Mouse (Mus musculus) CD8-positive naive resting alpha-beta T cell, adult 2 months (primary cell): ENCODE data around the gene Srgap3.
"Not testable (repeated sequence)": the region's sequence is repeated elsewhere in the genome, so short reads cannot be mapped to it uniquely, and the experiment has no call there.

Experiments used
- DNase-seq, 2 experiments: peaks; one replicate each; pipeline ENCODE4 v3.0.0; 2022; ENCODE audit warnings: low read depth in 2 of 2, low spot score in 2 of 2

Srgap3 gene

GRCm38 (mm10) chr6:112752007-112752406 is 195.1 kb downstream of the Srgap3 start:
- DNase-seq = no peak

- DNase-seq = no peak
Observed at GRCm38 (mm10) chr6:112742297-112742696, 204.8 kb downstream of the Srgap3 start.

- no peak for DNase-seq
Observed at GRCm38 (mm10) chr6:112741766-112742165, 205.3 kb downstream of the Srgap3 start.

GRCm38 (mm10) chr6:112739635-112740034 is 207.4 kb downstream of the Srgap3 start:
- no peak for DNase-seq

GRCm38 (mm10) chr6:112738924-112739323 is 208.1 kb downstream of the Srgap3 start:
- no peak for DNase-seq

- DNase-seq = no peak
Observed at GRCm38 (mm10) chr6:112736471-112736870, 210.6 kb downstream of the Srgap3 start.

- no peak for DNase-seq
Observed at GRCm38 (mm10) chr6:112735054-112735453, 212.0 kb downstream of the Srgap3 start.

- no peak for DNase-seq
Observed at GRCm38 (mm10) chr6:112733942-112734341, 213.1 kb downstream of the Srgap3 start.

GRCm38 (mm10) chr6:112732434-112732833 is 214.6 kb downstream of the Srgap3 start:
- no peak for DNase-seq

- no peak for DNase-seq
Observed at GRCm38 (mm10) chr6:112731386-112731785, 215.7 kb downstream of the Srgap3 start.

GRCm38 (mm10) chr6:112728760-112729422 is 218.2 kb downstream of the Srgap3 start:
- no peak for DNase-seq

- DNase-seq = no peak
Observed at GRCm38 (mm10) chr6:112725468-112725867, 221.6 kb downstream of the Srgap3 start.

- no peak for DNase-seq
Observed at GRCm38 (mm10) chr6:112720409-112721080, 226.5 kb downstream of the Srgap3 start.

- no peak for DNase-seq
Observed at GRCm38 (mm10) chr6:112719983-112720382, 227.1 kb downstream of the Srgap3 start.

- no peak for DNase-seq
Observed at GRCm38 (mm10) chr6:112717168-112717567, 229.9 kb downstream of the Srgap3 start.

- no peak for DNase-seq
Observed at GRCm38 (mm10) chr6:112713951-112714350, 233.1 kb downstream of the Srgap3 start.

GRCm38 (mm10) chr6:112702296-112702695 is 244.8 kb downstream of the Srgap3 start:
- DNase-seq = not testable (repeated sequence)

- peak in 1 of 2 experiments; percentile 32 for DNase-seq
Observed at GRCm38 (mm10) chr6:112700392-112700791, 246.7 kb downstream of the Srgap3 start.

GRCm38 (mm10) chr6:112699115-112699514 is 248.0 kb downstream of the Srgap3 start:
- DNase-seq = no peak

- DNase-seq = peak; percentile 84 to 85
Observed at GRCm38 (mm10) chr6:112696056-112696950, 250.8 kb downstream of the Srgap3 start, which contains the start of gene Rad18. TSS of gene Rad18 (minus strand) at chr6:112696686.

- no peak for DNase-seq
Observed at GRCm38 (mm10) chr6:112694492-112694891, 252.6 kb downstream of the Srgap3 start.

- DNase-seq = no peak
Observed at GRCm38 (mm10) chr6:112691523-112691922, 255.5 kb downstream of the Srgap3 start.
